Mouse (Mus musculus): ENCODE data around the gene Cyp27a1. TPM values are rescaled to one million over a fixed set of nuclear protein-coding genes. Genes with fewer than 3 reads are reported as not detected.
A peak's percentile ranks its signal among the peaks of the same experiment; 100 is the strongest.

Cyp27a1 gene
- polyA plus RNA-seq, 1 experiment from 2014 or later = 4.6 TPM

- H3K4me3 ChIP-seq (ENCODE audit: low read depth, low read length) = no peak overlapping the region
- 90% methylated on average over 6 of the region's 6 CpGs for WGBS
- no peaks in the 10 kb centered on the region for H3K9me3 ChIP-seq (ENCODE audit: control insufficient read depth)
- TF ChIP-seq CTCF (IDR thresholded peaks at IDR 0.05; ENCODE audit: low read depth) = no peak
- no peaks in the 10 kb centered on the region for H3K27me3 ChIP-seq (replicated peaks; ENCODE audit: control insufficient read depth, insufficient read depth, low read length)
- ATAC-seq = no peak
- H3K4me1 ChIP-seq (replicated peaks; ENCODE audit: control insufficient read depth, insufficient read depth, low read length) = no peaks in the 10 kb centered on the region
- no peak overlapping the region for H3K9ac ChIP-seq (ENCODE audit: low read depth, low read length)
- H3K27ac ChIP-seq (ENCODE audit: low read depth, low read length) = no peak overlapping the region
- no peak overlapping the region for H3K4me2 ChIP-seq (replicated peaks; ENCODE audit: low read depth)
- H3K36me3 ChIP-seq (ENCODE audit: control insufficient read depth, insufficient read depth) = peaks cover 9% of the 10 kb centered on the region
These were observed 11.2 kb upstream of the Cyp27a1 start for GRCm38 (mm10) chr1:74702142-74702553.

- Histone ChIP-seq H3K36me3 (ENCODE audit: control insufficient read depth, insufficient read depth) (no peaks in the 10 kb centered on the region), H3K27ac (ENCODE audit: low read depth, low read length) (no peak overlapping the region), H3K9me3 (ENCODE audit: control insufficient read depth) (no peaks in the 10 kb centered on the region), H3K4me3 (ENCODE audit: low read depth, low read length) (no peak overlapping the region), H3K9ac (ENCODE audit: low read depth, low read length) (no peak overlapping the region), H3K27me3 (replicated peaks; ENCODE audit: control insufficient read depth, insufficient read depth, low read length) (no peaks in the 10 kb centered on the region), H3K4me1 (replicated peaks; ENCODE audit: control insufficient read depth, insufficient read depth, low read length) (no peaks in the 10 kb centered on the region), H3K4me2 (replicated peaks; ENCODE audit: low read depth) (no peak overlapping the region)
- ATAC-seq = no peak
- 85% methylated on average over 3 of the region's 3 CpGs for WGBS
- no peak for TF ChIP-seq CTCF (IDR thresholded peaks at IDR 0.05; ENCODE audit: low read depth)
These were observed 9.2 kb upstream of the Cyp27a1 start for GRCm38 (mm10) chr1:74704156-74704555.

- Histone ChIP-seq H3K9me3 (ENCODE audit: control insufficient read depth) (no peaks in the 10 kb centered on the region), H3K4me2 (replicated peaks; ENCODE audit: low read depth) (no peak overlapping the region), H3K4me3 (ENCODE audit: low read depth, low read length) (no peak overlapping the region), H3K9ac (ENCODE audit: low read depth, low read length) (no peak overlapping the region), H3K36me3 (ENCODE audit: control insufficient read depth, insufficient read depth) (no peaks in the 10 kb centered on the region), H3K27ac (ENCODE audit: low read depth, low read length) (no peak overlapping the region), H3K27me3 (replicated peaks; ENCODE audit: control insufficient read depth, insufficient read depth, low read length) (no peaks in the 10 kb centered on the region), H3K4me1 (replicated peaks; ENCODE audit: control insufficient read depth, insufficient read depth, low read length) (no peaks in the 10 kb centered on the region)
- 64% methylated on average over 5 of the region's 5 CpGs for WGBS
- TF ChIP-seq CTCF (IDR thresholded peaks at IDR 0.05; ENCODE audit: low read depth) = no peak
- ATAC-seq = no peak
These were observed 8.4 kb upstream of the Cyp27a1 start for GRCm38 (mm10) chr1:74705016-74705415.

- Histone ChIP-seq H3K9ac (ENCODE audit: low read depth, low read length) (no peak overlapping the region), H3K36me3 (ENCODE audit: control insufficient read depth, insufficient read depth) (no peaks in the 10 kb centered on the region), H3K4me1 (replicated peaks; ENCODE audit: control insufficient read depth, insufficient read depth, low read length) (no peaks in the 10 kb centered on the region; the same call in 1 of the 2 replicates), H3K27ac (ENCODE audit: low read depth, low read length) (no peak overlapping the region), H3K27me3 (replicated peaks; ENCODE audit: control insufficient read depth, insufficient read depth, low read length) (no peaks in the 10 kb centered on the region), H3K4me2 (replicated peaks; ENCODE audit: low read depth) (no peak overlapping the region), H3K4me3 (ENCODE audit: low read depth, low read length) (no peak overlapping the region), H3K9me3 (ENCODE audit: control insufficient read depth) (no peaks in the 10 kb centered on the region)
- 40% methylated on average over 6 of the region's 6 CpGs for WGBS
- no peak for TF ChIP-seq CTCF (IDR thresholded peaks at IDR 0.05; ENCODE audit: low read depth)
- no peak for ATAC-seq
These were observed 3.8 kb upstream of the Cyp27a1 start for GRCm38 (mm10) chr1:74709566-74709965.

GRCm38 (mm10) chr1:74712046-74712445, 1.3 kb upstream of the Cyp27a1 start:
- no peaks in the 10 kb centered on the region for H3K27me3 ChIP-seq (replicated peaks; ENCODE audit: control insufficient read depth, insufficient read depth, low read length)
- no peak overlapping the region for H3K9ac ChIP-seq (ENCODE audit: low read depth, low read length)
- peak; percentile 44 for TF ChIP-seq CTCF (IDR thresholded peaks at IDR 0.05; ENCODE audit: low read depth)
- H3K4me1 ChIP-seq (replicated peaks; ENCODE audit: control insufficient read depth, insufficient read depth, low read length) = no peaks in the 10 kb centered on the region; the same call in 1 of the 2 replicates
- no peak overlapping the region for H3K4me3 ChIP-seq (ENCODE audit: low read depth, low read length)
- ATAC-seq = no peak
- H3K4me2 ChIP-seq (replicated peaks; ENCODE audit: low read depth) = no peak overlapping the region
- no peaks in the 10 kb centered on the region for H3K9me3 ChIP-seq (ENCODE audit: control insufficient read depth)
- H3K27ac ChIP-seq (ENCODE audit: low read depth, low read length) = no peak overlapping the region
- no peaks in the 10 kb centered on the region for H3K36me3 ChIP-seq (ENCODE audit: control insufficient read depth, insufficient read depth)
- 80% methylated on average over 4 of the region's 4 CpGs for WGBS

- Histone ChIP-seq H3K4me3 (ENCODE audit: low read depth, low read length) (peak overlapping the region; percentile 47), H3K4me2 (replicated peaks; ENCODE audit: low read depth) (peak overlapping the region; percentile 85), H3K36me3 (ENCODE audit: control insufficient read depth, insufficient read depth) (no peaks in the 10 kb centered on the region), H3K27me3 (replicated peaks; ENCODE audit: control insufficient read depth, insufficient read depth, low read length) (no peaks in the 10 kb centered on the region), H3K9ac (ENCODE audit: low read depth, low read length) (peak overlapping the region; percentile 41; the same call in 1 of the 2 replicates), H3K9me3 (ENCODE audit: control insufficient read depth) (no peaks in the 10 kb centered on the region), H3K27ac (ENCODE audit: low read depth, low read length) (peak overlapping the region; percentile 31; the same call in 1 of the 2 replicates), H3K4me1 (replicated peaks; ENCODE audit: control insufficient read depth, insufficient read depth, low read length) (no peaks in the 10 kb centered on the region; the same call in 1 of the 2 replicates)
- ATAC-seq = no peak
- TF ChIP-seq CTCF (IDR thresholded peaks at IDR 0.05; ENCODE audit: low read depth) = no peak
- 30% methylated on average over 5 of the region's 5 CpGs for WGBS
These were observed 794 bp upstream of the Cyp27a1 start for GRCm38 (mm10) chr1:74712461-74713098.
